Mouse (Mus musculus) T-helper 1 cell (primary cell): ENCODE data around the gene AC161166.1.
"Not testable (repeated sequence)": the region's sequence is repeated elsewhere in the genome, so short reads cannot be mapped to it uniquely, and the experiment has no call there.

Source experiments
- in situ Hi-C: fragments of 300-600 bp; cut with MboI, MseI; formaldehyde crosslinking; loops from one replicate; pipeline ENCODE4 v1.15.1; 2025; ENCODE audit warnings: high pct_unique_total_duplicates

Gene AC161166.1

GRCm38 (mm10) chr7:24485481-24485880 is 26.8 kb downstream of the AC161166.1 start:
- in situ Hi-C loops = no loop called here

DNA sequence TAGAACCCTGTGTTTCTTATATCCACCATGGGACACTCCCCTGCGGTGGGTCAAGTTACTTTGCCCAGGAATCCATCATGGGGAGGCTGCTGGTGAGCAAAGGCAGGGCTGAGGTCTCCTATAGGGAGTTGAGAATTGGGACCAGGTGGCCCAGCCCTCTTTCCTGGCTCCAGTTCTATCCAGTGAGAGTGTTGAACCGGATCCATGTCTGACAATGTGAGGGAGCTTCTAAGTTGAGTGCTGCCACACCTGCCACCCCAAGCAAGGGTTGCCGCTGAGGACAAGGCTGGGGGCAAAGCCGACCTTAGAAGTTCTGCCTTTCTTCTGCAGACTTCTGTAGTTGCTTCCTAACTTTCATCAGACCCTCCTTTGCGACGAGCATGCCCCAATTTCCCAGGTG is 29.0 kb downstream of the AC161166.1 start:
- in situ Hi-C loops = not testable (repeated sequence)

GRCm38 (mm10) chr7:24482208-24483020 is 29.8 kb downstream of the AC161166.1 start:
- in situ Hi-C loops = no loop called here

- in situ Hi-C loops = no loop called here
Measured at GRCm38 (mm10) chr7:24481474-24482207, 30.6 kb downstream of the AC161166.1 start, which contains the start of gene Cadm4. Gene Cadm4, plus strand, starts transcription at chr7:24482023.

GRCm38 (mm10) chr7:24480986-24481473 is 31.2 kb downstream of the AC161166.1 start:
- in situ Hi-C loops = no loop called here

DNA sequence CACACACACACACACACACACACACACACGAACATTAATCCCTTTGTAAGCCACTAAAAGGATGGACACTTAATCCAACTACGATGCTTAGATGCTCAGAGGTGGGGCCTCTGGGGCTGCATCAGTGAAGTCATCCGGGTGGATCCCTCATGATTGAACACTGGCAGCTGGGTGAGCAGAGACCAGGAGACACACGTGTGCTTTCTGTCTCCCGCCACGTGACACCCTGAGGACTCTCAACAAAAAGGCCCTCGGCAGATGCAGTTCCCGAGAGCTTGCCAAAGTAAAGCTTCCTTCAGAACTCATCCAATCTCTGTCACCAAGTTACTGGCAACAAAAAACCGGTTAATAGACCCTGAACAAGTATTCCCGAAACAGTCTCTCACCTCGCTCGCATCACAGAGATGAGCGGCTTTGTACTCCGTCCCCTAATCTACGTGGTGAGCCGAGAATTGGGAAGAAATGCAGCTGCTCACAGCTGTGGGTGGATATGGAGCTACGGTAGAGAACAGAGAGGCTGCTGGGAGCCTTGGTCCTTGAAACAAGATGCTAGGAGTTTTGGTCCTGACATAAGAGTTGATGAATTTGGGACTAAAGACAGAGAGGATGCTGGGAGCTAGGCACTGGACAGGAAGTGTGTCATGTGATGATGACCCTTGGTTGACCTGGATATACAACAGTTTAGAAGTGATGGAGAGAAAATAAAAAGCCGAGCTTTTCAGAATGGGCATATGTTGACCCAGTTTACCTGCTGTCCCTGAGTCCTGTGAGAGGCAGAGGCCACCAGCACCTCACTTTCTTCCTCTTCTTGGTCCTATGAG is 31.9 kb downstream of the AC161166.1 start:
- in situ Hi-C loops = no loop called here

GRCm38 (mm10) chr7:24479685-24480084 is 32.6 kb downstream of the AC161166.1 start:
- in situ Hi-C loops = no loop called here

- in situ Hi-C loops = no loop called here
Measured at GRCm38 (mm10) chr7:24478911-24479310, 33.3 kb downstream of the AC161166.1 start.

- in situ Hi-C loops = no loop called here
Measured at GRCm38 (mm10) chr7:24476856-24477255, 35.4 kb downstream of the AC161166.1 start.

DNA sequence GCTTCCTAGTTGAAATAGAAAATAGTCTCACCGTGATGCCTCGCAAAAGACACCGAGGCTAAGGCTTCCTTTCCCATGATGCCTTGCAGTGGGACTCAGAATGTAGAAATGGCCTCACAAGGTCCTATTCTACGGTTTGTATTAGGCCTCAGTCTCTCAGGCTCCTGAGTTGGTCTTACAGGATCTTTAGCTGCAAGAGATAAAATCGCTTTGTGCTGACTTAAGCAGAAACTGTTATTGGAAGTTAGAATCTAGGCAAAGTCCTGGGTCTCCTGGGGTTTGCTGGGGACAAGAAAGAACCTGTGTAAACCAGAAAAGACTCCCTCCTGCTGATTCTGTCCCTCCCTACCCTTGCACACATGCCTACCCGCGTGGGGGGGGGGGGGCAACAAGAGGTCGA is 35.9 kb downstream of the AC161166.1 start:
- in situ Hi-C loops = no loop called here

DNA sequence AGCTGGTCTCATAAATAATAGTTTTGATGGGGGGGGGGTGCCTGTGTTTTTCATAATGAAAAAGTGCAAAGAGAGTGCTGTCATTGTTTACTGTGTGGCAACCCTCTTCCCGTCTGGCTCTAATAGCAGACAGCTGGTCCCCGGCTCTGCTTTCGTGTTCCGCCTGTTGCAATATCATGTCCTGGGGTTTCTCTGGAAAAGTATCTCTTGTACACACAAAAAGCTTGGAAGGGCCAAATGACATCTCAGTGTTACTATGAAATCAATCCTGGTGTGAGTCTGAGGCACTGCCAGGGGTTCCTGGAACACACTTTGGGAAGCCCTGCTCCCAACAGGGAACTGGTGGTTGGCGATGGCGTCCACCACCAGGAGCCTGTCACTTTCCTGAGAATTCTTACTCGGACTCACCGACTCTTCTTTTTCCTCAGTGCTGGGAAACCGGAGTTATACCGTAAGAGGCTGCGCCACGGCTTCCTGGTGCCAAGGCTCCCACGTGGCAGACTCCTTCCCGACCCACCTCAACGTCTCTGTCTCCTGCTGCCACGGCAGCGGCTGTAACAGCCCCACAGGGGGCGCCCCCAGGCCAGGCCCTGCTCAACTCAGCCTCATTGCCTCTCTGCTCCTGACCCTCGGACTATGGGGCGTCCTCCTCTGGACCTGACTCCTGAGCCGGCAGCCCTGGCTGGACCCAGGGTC is 37.3 kb downstream of the AC161166.1 start:
- in situ Hi-C loops = no loop called here

- in situ Hi-C loops = no loop called here
Measured at GRCm38 (mm10) chr7:24473913-24474529, 38.2 kb downstream of the AC161166.1 start.

DNA sequence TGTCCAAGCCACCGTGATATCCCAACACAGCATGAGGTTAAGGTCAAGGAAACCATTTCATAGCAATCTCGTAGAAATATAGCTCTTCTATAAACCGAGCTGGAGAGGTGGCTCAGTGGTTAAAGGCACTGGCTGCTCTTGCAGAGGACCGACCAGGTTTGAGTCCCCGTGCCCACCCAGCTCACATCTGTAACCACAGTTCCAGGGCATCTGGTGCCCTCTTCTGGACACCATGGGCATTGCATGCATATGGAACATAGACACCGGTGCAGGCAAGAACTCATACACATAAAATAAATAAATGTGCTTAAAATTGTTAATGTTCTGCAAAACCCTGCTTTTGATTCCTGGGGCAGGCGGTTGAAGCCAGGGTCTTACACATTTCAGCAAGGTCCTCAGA is 39.3 kb downstream of the AC161166.1 start:
- in situ Hi-C loops = no loop called here

- in situ Hi-C loops = no loop called here
Measured at GRCm38 (mm10) chr7:24472442-24472841, 39.8 kb downstream of the AC161166.1 start.

DNA sequence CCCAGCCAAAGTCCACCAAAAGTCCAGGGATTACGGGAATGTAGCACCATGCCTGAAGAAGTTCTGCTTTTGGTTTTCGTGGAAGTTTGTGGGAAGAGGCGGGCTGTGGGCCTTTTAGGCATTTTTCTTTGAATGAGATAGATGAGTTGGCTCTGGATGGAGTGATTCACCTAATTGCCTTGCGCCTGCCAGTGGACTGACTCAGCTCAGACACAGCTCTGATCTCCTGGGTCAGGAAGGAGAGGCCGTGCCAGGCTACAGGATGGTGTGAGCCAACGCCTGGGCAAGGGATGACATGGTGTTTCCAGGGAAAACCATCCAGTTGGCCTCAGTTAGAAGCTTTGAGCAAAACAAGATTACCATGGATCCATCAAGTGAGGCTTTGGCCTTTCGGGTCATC is 41.9 kb downstream of the AC161166.1 start:
- in situ Hi-C loops = no loop called here

DNA sequence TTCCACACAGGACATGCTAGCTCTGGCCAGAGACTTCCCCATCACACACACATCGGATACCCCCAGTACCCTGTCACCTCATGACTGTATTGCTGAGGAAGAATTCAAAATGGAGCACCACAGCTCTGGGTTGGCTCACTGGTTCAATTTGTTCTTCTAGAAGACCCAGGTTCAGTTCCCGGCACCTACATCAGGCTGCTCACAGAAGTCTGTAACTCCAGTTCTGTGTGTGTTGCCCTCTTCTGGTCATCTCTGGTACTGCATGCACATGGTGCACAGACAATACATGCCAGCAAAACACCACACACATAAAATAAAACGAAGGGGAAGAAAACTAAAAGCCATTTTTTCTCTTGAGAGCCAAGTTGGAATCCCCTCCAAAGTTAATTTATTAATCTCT is 43.1 kb downstream of the AC161166.1 start:
- in situ Hi-C loops = no loop called here

GRCm38 (mm10) chr7:24467886-24468285 is 44.4 kb downstream of the AC161166.1 start:
- in situ Hi-C loops = no loop called here

GRCm38 (mm10) chr7:24466835-24467234 is 45.4 kb downstream of the AC161166.1 start:
- in situ Hi-C loops = no loop called here

DNA sequence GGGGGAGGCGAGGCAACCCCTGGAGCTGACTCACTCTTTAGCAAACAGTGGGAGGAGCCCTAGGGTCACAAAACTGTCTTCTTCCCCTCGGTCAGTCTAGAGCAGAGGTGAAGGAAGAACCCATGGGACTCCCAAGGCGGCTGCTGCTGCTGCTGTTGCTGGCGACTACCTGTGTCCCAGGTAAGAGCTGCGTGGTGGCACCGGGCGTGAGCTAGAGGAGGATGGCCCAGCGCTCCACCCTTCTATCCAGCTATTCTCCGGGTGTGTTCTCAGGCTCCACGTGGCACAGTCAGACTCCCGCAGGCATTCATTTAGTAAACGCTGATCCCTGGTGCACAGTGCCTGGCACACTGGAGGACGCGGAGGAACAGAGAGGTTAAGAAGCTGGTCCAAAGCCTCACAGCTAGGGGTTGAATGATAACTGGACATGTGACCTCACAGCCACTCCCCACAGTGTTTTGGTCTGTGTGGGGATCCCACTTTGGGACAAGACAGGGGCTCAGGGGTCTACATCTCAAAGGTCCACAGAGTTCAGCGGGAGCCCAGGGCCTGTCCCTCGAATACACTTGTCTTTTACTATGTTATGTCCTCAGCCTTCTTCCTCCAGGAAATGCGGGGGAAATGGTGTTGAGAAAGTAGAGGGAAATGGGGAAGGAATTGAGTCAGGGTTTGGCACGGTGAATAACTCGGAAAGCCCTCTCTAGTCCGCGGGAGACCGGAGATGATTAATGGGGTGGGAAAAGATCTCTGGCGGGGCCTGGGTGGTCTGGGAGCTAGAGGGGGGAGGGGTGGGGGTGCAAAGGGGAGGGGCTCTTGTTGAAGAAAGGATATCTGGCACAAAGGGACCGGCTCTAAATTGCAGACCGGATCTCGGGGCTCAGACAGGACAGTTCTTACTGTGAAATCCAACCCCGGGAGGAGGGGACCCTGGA is 49.6 kb downstream of the AC161166.1 start, which contains the start of gene Plaur:
TSS of gene Plaur (plus strand) at position 97 of the 932 bp plus-strand sequence.
- in situ Hi-C loops = no loop called here
